Mouse (Mus musculus) liver, adult 2 months (tissue): ENCODE data around the gene Rplp2.
A peak's percentile ranks its signal among the peaks of the same experiment; 100 is the strongest.

Source experiments
- CTCF ChIP-seq: fragments of 200-500 bp; IDR thresholded peaks from 2 replicates; pipeline ENCODE4 v1.5.1; 2011; ENCODE audit warnings: low read depth, low read length, control low read depth
- POLR2A ChIP-seq: fragments of 200-500 bp; IDR thresholded peaks from 2 replicates; pipeline ENCODE4 v1.6.1; 2011; ENCODE audit warnings: low read length, control low read depth; ENCODE audit not compliant: insufficient read depth; ENCODE audit errors: extremely low read depth

GRCm38 (mm10) chr7:141481498-141482401 lies 34.6 kb downstream of the Rplp2 start:
- TF ChIP-seq CTCF, result peak; percentile 33; the same call in 1 of the 2 replicates
- no peak for TF ChIP-seq POLR2A
